Mouse (Mus musculus) hematopoietic stem cell, adult 5-6 weeks (primary cell): ENCODE measurements around the gene Cd276. TPM values are rescaled to one million over a fixed set of nuclear protein-coding genes. Genes with fewer than 3 reads are reported as not detected.

Experiments
- ATAC-seq, 2 experiments: fragments of 125-278 bp in 1 of 2; replicated peaks in 1 of 2; 2 replicates each; pipeline ENCODE4 v1.8.0; 2016 to 2017; ENCODE audit warnings: inconsistent platforms in 2 of 2, mild to moderate bottlenecking in 2 of 2, moderate number of reproducible peaks in 2 of 2, low read depth in 1 of 2, moderate TSS enrichment in 1 of 2; ENCODE audit not compliant: low FRiP score in 2 of 2, poor library complexity in 2 of 2, severe bottlenecking in 2 of 2, insufficient read depth in 1 of 2, low TSS enrichment in 1 of 2
- total RNA-seq: library from RNA; stranded (forward); fragments of 172-1452, 232-1000 nt; gene quantifications from 2 replicates; pipeline ENCODE4 v1.2.3, GENCODE M21; 2017

Gene Cd276
- total RNA-seq, 1 experiment from 2014 or later = 2.6 TPM

- no peak for ATAC-seq
Measured at GRCm38 (mm10) chr9:58527841-58528240, 27.4 kb downstream of the Cd276 start.

DNA sequence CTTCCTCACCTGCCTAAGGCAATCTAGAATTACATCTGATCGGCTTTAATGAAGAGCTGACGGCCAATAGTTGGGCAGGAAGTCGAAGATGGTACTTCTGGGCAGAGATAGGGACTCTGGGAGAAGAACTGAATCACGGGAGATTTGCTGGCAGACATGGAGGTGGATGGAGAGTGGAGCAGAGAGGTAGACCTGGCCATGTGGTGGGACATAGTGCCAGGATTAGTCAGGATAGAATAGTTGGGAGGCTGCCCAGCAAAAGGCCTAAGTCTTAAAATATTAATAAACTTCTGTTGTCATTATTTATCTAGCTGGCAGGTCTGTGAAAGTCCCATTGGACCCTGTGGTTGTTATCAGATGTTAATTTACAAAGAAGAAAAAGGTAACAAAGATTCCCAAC is 30.1 kb downstream of the Cd276 start:
- no peak for ATAC-seq

- ATAC-seq = peak; percentile 17 to 49; a peak in 1 of 4 replicates
Measured at GRCm38 (mm10) chr9:58521883-58522423, 33.3 kb downstream of the Cd276 start.

DNA sequence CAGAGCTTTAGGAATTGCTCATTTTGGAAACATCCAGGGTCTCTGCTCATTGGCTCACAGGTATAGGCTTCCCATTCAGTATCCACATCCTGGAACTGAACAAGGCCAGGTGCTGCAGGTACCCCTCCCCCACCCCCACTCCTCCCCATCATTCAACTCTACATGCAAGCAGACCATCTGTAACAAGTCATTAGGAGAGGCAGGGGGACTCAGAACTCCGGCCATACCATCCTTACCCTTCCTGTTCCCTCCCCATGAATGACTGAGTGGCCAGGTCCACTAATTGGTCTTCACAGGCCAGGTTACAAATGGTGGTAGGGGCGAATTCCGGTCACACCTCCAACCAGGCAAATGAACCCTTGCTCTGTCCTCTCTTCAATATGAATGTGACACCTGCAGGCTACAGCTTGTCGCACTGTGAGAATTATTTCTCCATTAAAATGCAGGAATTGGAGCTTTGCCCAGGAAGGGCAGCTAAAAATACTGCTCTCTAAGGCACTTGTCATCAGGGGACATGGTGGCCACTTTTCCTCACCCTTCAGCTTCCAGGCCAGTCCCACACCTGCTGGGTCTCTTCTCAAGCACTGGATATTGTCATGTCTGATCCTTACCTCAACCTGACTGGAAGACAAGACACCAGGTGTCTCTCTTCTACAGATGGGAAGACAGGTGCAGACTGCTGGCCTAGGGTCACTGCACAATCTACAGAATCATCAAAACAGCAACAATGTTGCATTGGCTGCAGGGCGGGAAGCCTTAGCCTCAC is 34.2 kb downstream of the Cd276 start:
- no peak for ATAC-seq

GRCm38 (mm10) chr9:58519953-58520352 is 35.3 kb downstream of the Cd276 start:
- ATAC-seq = no peak

GRCm38 (mm10) chr9:58517866-58518750 is 37.1 kb downstream of the Cd276 start:
- peak; percentile 85 to 90 for ATAC-seq

DNA sequence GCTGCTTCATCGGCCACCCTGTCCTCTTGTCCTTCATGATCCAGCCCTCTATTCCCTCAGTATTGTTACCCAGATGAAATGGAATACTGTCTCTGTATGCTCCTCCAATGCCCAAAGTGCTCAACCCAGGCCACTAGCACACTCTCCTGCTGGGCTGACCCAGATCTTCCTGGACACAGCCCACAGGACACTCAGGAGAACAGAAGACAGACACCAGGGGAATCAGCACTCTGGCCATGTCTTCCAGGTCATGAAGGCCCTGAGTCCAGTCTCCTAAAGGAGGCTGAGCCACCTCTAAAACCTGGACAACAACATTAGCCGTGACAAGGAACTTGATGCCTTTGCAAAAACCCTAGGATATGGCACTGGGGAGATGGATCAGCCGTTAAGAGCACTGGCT is 38.8 kb downstream of the Cd276 start:
- no peak for ATAC-seq

DNA sequence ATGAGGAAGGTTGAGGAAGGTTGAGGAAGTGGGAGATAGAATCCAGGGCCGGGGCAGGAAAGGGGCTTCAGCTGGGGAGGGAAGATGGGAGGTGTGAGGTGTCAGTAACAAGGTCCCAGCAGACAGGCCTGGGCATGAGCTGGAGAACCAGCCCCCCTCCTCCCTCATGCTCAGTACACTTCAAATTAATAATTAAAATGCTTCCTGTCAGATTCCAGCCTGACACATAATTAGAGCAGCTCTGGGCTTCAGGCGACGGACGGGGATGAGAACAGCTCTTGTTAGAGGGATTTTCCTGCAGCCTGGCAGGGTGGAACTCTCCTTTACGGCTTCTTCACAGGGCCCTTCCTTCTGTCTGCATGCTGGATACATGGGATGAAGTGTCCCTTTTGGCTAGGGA is 41.5 kb downstream of the Cd276 start:
- no peak for ATAC-seq

GRCm38 (mm10) chr9:58510452-58510851 is 44.8 kb downstream of the Cd276 start:
- ATAC-seq = no peak

DNA sequence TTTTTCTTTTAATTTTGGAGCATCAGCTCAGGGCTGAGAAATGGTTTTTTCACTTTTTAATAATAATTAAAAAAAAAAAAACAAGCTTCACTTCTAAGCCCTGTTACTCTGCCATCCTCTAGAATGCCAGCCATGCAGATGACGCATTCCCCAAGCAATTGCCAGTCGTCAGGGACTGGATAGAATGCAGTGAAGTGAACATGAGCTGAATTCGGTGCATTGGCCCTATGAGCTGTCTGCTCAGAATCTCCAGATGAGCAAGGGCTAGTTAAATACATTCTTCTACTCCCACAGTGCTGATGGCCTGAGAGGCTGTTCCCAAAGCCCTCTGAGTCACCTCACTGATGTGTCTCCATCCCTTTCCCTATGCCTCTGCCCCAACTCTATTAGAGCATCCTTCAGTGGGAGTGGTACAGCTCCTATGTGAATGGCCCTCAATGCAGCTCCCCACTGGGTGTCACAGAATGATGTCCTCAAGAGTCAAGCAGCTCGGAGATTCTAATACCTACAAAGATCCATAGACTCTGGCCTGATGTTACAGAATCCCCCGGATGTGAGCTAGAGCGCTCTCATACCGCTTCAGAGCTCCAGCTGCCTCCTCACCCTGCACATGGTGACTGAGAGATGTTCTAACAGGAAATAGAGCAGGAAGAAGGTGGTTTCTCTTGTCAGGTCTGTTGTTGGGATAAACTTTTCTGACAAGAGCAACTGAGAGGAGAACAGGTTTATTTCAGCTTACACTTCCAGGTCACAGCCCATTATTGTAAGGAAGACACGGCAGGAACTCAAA is 47.8 kb downstream of the Cd276 start:
- no peak for ATAC-seq

DNA sequence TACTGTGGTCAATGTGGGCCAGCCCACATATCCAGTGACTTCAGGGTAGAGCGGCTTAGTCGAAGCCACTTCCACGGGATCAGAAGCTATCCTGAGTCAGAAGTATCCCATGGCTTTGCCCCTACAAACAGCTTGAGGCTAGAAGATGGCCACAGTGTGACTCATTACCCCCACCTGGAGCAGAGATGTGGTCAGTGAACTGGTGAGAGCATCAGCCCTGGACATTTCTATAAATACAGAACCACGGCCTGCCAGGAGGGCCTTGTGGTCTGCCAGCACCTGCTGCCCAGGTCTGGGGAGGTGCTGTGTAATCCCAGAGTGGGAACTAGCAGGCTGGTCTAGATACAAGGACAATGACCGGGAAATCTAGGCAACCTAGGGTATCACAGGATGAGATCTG is 54.3 kb downstream of the Cd276 start:
- no peak for ATAC-seq

DNA sequence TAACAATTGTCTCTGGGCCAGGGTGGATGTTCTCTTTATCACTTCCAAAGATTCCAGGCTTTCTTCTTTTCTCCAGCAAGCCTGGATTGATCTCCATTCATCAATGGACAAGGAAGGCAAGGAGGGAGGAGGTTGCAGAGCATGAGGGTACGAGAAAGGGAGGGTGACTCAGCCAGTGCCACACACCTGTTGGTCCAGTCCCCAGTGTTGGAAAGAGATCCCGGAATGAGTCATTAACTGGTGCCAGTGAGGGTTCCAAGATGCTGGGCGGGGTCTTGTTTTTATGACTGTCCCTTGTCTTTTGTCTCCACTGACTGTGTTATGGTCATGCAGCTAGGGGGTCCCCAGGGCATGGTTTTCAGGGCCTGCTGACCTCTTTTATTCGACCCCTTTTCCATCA is 57.3 kb downstream of the Cd276 start:
- ATAC-seq = no peak

DNA sequence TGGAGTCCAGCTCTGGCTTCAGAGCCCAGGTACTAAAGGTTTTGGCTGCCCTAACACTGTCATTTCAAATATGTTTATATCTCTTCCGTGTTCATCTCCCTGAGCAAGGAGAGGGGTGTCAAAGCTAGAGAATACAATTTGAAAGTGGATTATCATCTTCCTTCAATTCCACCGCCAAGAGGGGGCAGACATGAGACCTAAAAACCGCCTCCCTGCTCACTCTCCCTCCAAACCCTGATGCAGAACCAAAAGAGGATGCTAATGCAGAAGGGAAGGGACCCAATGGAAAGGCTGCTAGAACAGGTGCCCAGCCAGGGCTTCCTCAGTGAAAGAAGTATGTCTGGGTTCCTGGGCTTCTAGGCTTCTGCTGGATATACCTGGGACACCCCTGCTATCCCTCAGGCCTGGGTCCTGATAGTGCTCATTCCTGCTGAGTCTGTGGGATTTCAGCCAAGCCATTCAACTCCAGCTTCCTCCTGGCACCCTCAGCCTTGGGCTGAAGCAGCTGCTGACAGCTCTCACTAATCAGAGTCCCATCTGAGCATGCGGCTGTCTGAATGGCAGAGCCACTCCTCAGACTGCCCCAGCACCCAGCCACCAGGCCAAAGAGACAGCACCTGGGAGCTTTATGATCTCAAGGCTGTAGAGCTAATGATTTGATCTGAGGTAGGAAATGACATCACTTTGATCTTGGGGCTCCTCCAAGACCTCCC is 58.6 kb downstream of the Cd276 start:
- ATAC-seq = peak; percentile 43 to 54; a peak in 3 of 4 replicates

GRCm38 (mm10) chr9:58495035-58495434 is 60.2 kb downstream of the Cd276 start:
- no peak for ATAC-seq

- ATAC-seq = no peak
Measured at GRCm38 (mm10) chr9:58490391-58490790, 64.8 kb downstream of the Cd276 start.

GRCm38 (mm10) chr9:58489865-58490165 is 65.4 kb downstream of the Cd276 start:
- no peak for ATAC-seq
